Mouse (Mus musculus): ENCODE measurements at regions not wholly inside any gene's neighbourhood (a gene's known extent, or its start where the extent isn't known, plus 50 kb on each side); places are given as distances from the start of the nearest gene placed in this dataset.

DNA sequence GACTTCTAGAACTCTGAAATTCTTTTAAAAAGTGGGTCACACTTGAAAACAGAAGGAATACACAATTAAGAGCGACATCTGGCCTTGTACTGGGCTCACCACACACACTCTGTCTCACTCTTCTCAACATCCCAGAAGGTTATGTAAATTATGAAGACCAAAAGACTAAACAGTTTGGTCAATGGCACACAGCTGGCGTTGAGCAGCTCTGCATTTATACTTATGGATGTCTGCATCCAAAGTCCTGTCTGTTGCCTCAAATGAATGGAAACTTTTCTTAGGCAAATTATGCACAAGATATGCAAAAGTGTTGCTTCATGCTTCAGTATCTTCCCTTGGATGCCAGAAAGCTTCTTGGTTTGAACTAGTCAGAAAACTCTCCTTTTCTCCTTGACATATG lies 323.5 kb downstream of the Ppp3ca start:
- no peak for TF ChIP-seq POLR2A (IDR thresholded peaks at IDR 0.05; ENCODE audit: low read depth, low read length)
- TF ChIP-seq CTCF (conservative IDR thresholded peaks at IDR 0.05; ENCODE audit: insufficient read depth, insufficient read length, low read depth, low read length), result no peak

Measured in kidney, adult 2 months (tissue).